ENCODE assay signal across 14 mouse cellular contexts in the genomic region with DNA sequence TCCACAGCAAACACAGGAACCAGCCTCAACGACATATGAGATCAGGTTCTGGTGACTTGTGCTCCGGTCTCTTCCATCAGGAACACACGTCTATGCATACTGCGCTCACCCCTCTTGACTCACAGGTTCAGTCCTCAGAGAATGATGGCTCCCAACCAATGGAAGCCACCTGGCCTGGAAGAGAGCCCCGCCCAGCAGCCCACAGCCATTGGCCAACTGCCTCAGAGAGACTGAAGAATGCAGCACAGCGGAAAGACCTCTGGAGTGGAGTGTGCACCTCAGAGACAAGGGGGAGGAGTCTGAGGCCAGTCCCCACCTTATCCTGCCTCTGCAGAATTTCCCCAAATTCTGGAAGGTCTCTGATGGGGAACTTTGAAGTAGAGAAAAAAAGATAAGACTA. TPM values are rescaled to one million over a fixed set of nuclear protein-coding genes. Genes with fewer than 3 reads are reported as not detected.
"Had no signal": no experiment of that assay in that cellular context is flagged by ENCODE, and none has a peak within 500 bp of the region (broad histone marks: within the 10 kb centered on the region; RNA-seq: fewer than 3 reads in every experiment).

No protein-coding gene starts in this region.

- H3K27ac ChIP-seq: kidney, embryonic 15.5 days; limb, embryonic 13.5 days; liver, embryonic 14.5 days; neural tube, embryonic 13.5 days had no signal

- DNase-seq: kidney, adult 2 months; kidney, postnatal 14 days; left cerebral cortex, postnatal 4 days; retina, postnatal 1 day; right cerebral cortex, postnatal 4 days; spleen, adult 18-20 months; thymus, adult 18-20 months; thymus, postnatal 14 days had no signal

- H3K27me3 ChIP-seq: kidney, embryonic 15.5 days; limb, embryonic 13.5 days; neural tube, embryonic 13.5 days had no signal

- H3K9me3 ChIP-seq: kidney, embryonic 15.5 days; limb, embryonic 13.5 days; midbrain, embryonic 10.5 days; neural tube, embryonic 13.5 days had no signal

- H3K36me3 ChIP-seq: kidney, embryonic 15.5 days; limb, embryonic 13.5 days; midbrain, embryonic 10.5 days; neural tube, embryonic 13.5 days had no signal

- H3K9ac ChIP-seq: kidney, embryonic 15.5 days; limb, embryonic 13.5 days; liver, embryonic 14.5 days; neural tube, embryonic 13.5 days had no signal

- H3K4me2 ChIP-seq: kidney, embryonic 15.5 days; limb, embryonic 13.5 days had no signal

- H3K4me3 ChIP-seq: kidney, embryonic 15.5 days; limb, embryonic 13.5 days; midbrain, embryonic 10.5 days; neural tube, embryonic 13.5 days had no signal

RNA-seq across cellular contexts. Expression of gene Tekt5, which starts 36.0 kb away (rescaled TPM):
- total RNA-seq: megakaryocyte, adult 5-6 weeks had no signal
- polyA plus RNA-seq: midbrain, embryonic 10.5 days had no signal
